Mouse (Mus musculus) erythroblast, embryonic 14.5 days (primary cell): ENCODE measurements around the gene Slc44a5.

Experiments used
- GATA1 ChIP-seq: IDR thresholded peaks from 2 replicates; pipeline ENCODE4 v1.6.1; 2012; ENCODE audit warnings: low read length, inconsistent platforms, mixed read lengths
- TAL1 ChIP-seq: IDR thresholded peaks from 3 replicates; pipeline ENCODE4 v1.6.1; 2012; ENCODE audit warnings: low read length, inconsistent platforms, mixed read lengths

- TF ChIP-seq GATA1 (no peak), TAL1 (no peak)
Observed at GRCm38 (mm10) chr3:153959731-153960207, 13.5 kb upstream of the Slc44a5 start.
